Comparison of ENCODE assay signal across 14 mouse cellular contexts in genomic region chr4:98188944-98189343, GRCm38 (mm10).
DNase-seq lines count a peak whose midpoint lies in the region; TF ChIP-seq lines count a peak whose summit lies in the region.
"Had no signal": no experiment of that assay in that cellular context is flagged by ENCODE, and none has a peak within 500 bp of the region (broad histone marks: within the 10 kb centered on the region; RNA-seq: fewer than 3 reads in every experiment).

No protein-coding gene starts in this region.

- TF ChIP-seq CTCF in lung, adult 2 months (IDR thresholded peaks at IDR 0.05; ENCODE audit: insufficient read depth, low read length) = no peak

- H3K4me3 ChIP-seq in lung, adult 2 months (replicated peaks; ENCODE audit: extremely low read depth, low read depth, low read length) = no peak overlapping the region
- H3K4me3 ChIP-seq: heart, adult 2 months; limb, embryonic 13.5 days had no signal

- WGBS in lung, adult 2 months = 80% methylated on average over 7 of the region's 7 CpGs

- TF ChIP-seq POLR2A in lung, adult 2 months (IDR thresholded peaks at IDR 0.05; ENCODE audit: borderline replicate concordance, extremely low read depth, low read depth, low read length) = no peak

- no peaks in the 10 kb centered on the region for H3K4me1 ChIP-seq in lung, adult 2 months (ENCODE audit: control insufficient read depth, insufficient read depth, low read length)
- H3K4me1 ChIP-seq: limb, embryonic 13.5 days had no signal

- DNase-seq in cerebellum, postnatal 14 days = peak; percentile 11 to 16
- no peak for DNase-seq in cerebellum, adult 11 months
- DNase-seq in lung, postnatal 14 days = peak; percentile 2
- no peak for DNase-seq in lung, adult 2 months
- peak; percentile 32 for DNase-seq in kidney, adult 9 months
- DNase-seq in retina, postnatal 1 day = peak; percentile 89
- no peak for DNase-seq in T-cell, adult 2 months (ENCODE audit: low spot score)
- no peak for DNase-seq in gastrocnemius, adult 18-20 months (ENCODE audit: low spot score)
- DNase-seq: cerebellum, postnatal 25 days; heart, adult 2 months; heart, postnatal 14 days; layer of hippocampus, adult 9-11 months; thymus, postnatal 14 days had no signal

Comparison
In these comparisons a context has a peak if more than half of its experiments do, and no peak if none do; other contexts are left out.
1. DNase-seq: peak in cerebellum, postnatal 14 days (2 of 2), lung, postnatal 14 days (single experiment), kidney, adult 9 months (single experiment) and retina, postnatal 1 day (single experiment); none in cerebellum, adult 11 months (single experiment), lung, adult 2 months (single experiment), T-cell, adult 2 months (single experiment) and gastrocnemius, adult 18-20 months (single experiment).